Mouse (Mus musculus): ENCODE measurements around the gene Mdm2.

- no peak for TF ChIP-seq CTCF (conservative IDR thresholded peaks at IDR 0.05; ENCODE audit: insufficient read depth, insufficient read length, low read depth, low read length)
- TF ChIP-seq POLR2A (IDR thresholded peaks at IDR 0.05; ENCODE audit: low read depth, low read length) = no peak
These were observed 44.7 kb upstream of the Mdm2 start for GRCm38 (mm10) chr10:117755086-117755798.
